Mouse (Mus musculus): Measurements from ENCODE around the gene Btbd35f27. TPM values are rescaled to one million over a fixed set of nuclear protein-coding genes. Genes with fewer than 3 reads are reported as not detected.
"Not testable (repeated sequence)": the region's sequence is repeated elsewhere in the genome, so short reads cannot be mapped to it uniquely, and the experiment has no call there.

Btbd35f27 gene
- not detected for total RNA-seq (2021)

DNA sequence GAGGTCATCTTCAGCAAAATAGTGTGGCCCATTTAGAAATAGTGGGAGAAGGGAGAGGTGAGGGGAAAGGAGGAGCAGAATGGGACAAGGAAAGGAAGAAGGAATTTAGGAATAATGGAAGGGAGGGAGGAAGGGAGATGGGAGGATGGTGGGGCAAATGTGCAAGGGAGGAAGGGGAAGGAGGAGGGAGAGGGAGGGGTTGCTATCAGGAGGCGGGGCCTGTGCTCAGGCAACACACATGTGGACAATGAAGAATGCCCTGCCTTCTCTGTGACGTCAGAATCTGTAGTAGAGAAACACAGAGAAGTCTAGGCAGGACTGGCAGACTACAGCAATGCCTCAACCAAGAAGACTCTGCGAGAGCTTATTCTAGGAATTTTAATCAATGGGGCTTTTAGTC lies at the start of gene Btbd35f27:
Btbd35f27 (plus strand) TSS at position 301 of the 400 bp plus-strand sequence.
- DNase-seq; intact Hi-C loops (cut with DNase I): not testable (repeated sequence)

Other genes with a start within 250 kb of the Btbd35f27 start
- not detected for gene Btbd35f4, start 151.6 kb upstream of the Btbd35f27 start, total RNA-seq (2021)

Data from heart, postnatal 10 days (tissue).